Mouse (Mus musculus) brain, embryonic 14.5 days (tissue): Measurements from ENCODE around the gene Tex22.

Experiments used
- CTCF ChIP-seq: fragments of 200-500 bp; IDR thresholded peaks from 2 replicates; pipeline ENCODE4 v1.5.1; 2012; ENCODE audit warnings: inconsistent platforms, mild to moderate bottlenecking, moderate library complexity, borderline replicate concordance; ENCODE audit not compliant: insufficient read depth, insufficient read length; ENCODE audit errors: extremely low read depth
- POLR2A ChIP-seq: fragments of 200-500 bp; IDR thresholded peaks from 2 replicates; pipeline ENCODE4 v1.6.1; 2012; ENCODE audit warnings: mild to moderate bottlenecking, inconsistent platforms, borderline replicate concordance; ENCODE audit not compliant: poor library complexity, insufficient read depth, insufficient read length, severe bottlenecking; ENCODE audit errors: extremely low read depth

DNA sequence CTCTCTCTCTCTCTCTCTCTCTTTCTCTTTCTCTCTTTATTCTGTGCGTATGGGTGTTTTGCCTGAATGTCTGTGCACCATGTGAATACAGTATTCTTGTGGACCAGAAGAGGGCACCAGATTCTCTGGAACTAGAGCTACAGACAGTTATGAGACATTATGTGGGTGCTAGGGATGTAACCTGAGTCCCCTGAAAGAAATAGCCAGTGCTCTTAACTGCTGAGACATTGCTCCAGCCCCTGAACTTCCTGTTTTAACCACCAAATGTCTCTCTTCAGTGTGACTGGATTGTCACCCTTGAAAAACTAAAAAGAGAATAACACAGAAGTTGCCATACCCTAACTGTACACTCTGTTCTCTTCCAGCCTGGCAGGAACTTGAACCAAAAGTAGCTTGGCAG lies 47.7 kb upstream of the Tex22 start:
- TF ChIP-seq POLR2A (no peak), CTCF (no peak)
